ENCODE assay signal across 21 mouse cellular contexts in the genomic region with DNA sequence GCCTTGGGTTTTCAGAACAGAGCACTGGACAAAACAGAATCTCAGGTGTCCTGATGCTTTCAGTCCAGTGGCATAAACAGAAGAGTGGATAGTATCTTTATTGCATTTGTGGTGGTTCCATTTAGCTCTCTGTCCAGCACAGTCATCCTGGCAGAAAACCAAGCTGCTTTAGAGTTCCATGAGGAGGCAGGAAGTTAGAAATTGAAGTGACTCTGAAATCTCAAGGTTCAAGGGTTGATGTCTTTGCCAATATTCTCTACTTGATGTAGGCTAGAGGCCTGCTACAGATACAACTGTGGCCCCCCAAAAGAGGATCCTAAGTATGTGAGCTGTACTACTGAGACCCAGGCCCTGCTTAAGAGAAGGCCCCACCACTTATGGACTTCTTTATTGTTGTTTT. TPM values are rescaled to one million over a fixed set of nuclear protein-coding genes. Genes with fewer than 3 reads are reported as not detected.
A peak's percentile ranks its signal among the peaks of the same experiment; 100 is the strongest.
DNase-seq lines count a peak whose midpoint lies in the region; TF ChIP-seq lines count a peak whose summit lies in the region.
"Had no signal": no experiment of that assay in that cellular context is flagged by ENCODE, and none has a peak within 500 bp of the region (broad histone marks: within the 10 kb centered on the region; RNA-seq: fewer than 3 reads in every experiment).

No protein-coding gene starts in this region.

- H3K27ac ChIP-seq in heart, adult 2 months = peak overlapping the region; percentile 66
- peak overlapping the region; percentile 59; the same call in 1 of the 2 replicates for H3K27ac ChIP-seq in layer of hippocampus, adult 2 months
- H3K27ac ChIP-seq: embryonic facial prominence, embryonic 10.5 days; heart, embryonic 13.5 days; hindbrain, embryonic 14.5 days; limb, embryonic 12.5 days; liver, embryonic 12.5 days; midbrain, embryonic 15.5 days; neural tube, embryonic 15.5 days; stomach, embryonic 15.5 days had no signal

- no peak overlapping the region for H3K4me3 ChIP-seq in heart, adult 2 months
- H3K4me3 ChIP-seq in layer of hippocampus, adult 2 months = no peak overlapping the region
- H3K4me3 ChIP-seq: embryonic facial prominence, embryonic 10.5 days; heart, embryonic 13.5 days; limb, embryonic 12.5 days; liver, embryonic 12.5 days; midbrain, embryonic 15.5 days; neural tube, embryonic 15.5 days; stomach, embryonic 15.5 days had no signal

- TF ChIP-seq CTCF in heart, adult 2 months (IDR thresholded peaks at IDR 0.05) = no peak
- no peak for TF ChIP-seq CTCF in layer of hippocampus, adult 2 months (conservative IDR thresholded peaks at IDR 0.05)

- peaks cover 14% of the 10 kb centered on the region for H3K4me1 ChIP-seq in heart, adult 2 months (ENCODE audit: control insufficient read depth, insufficient read depth, low read length)
- H3K4me1 ChIP-seq: embryonic facial prominence, embryonic 10.5 days; heart, embryonic 13.5 days; limb, embryonic 12.5 days; liver, embryonic 12.5 days; midbrain, embryonic 15.5 days; neural tube, embryonic 15.5 days; stomach, embryonic 15.5 days had no signal

- no peak for TF ChIP-seq EP300 in heart, adult 2 months (IDR thresholded peaks at IDR 0.05; ENCODE audit: insufficient read depth, low read depth, low read length)

- no peaks in the 10 kb centered on the region for H3K79me2 ChIP-seq in heart, adult 2 months (replicated peaks; ENCODE audit: control insufficient read depth, insufficient read depth, low read length)

- DNase-seq in adrenal gland, postnatal 14 days = peak; percentile 43
- no peak for DNase-seq in adrenal gland, adult 8-10 months
- peak in 1 of 2 experiments; percentile 9 for DNase-seq in heart, adult 2 months
- DNase-seq in heart, postnatal 36 days = no peak
- DNase-seq in layer of hippocampus, adult 2 months (ENCODE audit: low spot score in 2 of 2) = no peak
- no peak for DNase-seq in layer of hippocampus, adult 8-10 months (ENCODE audit: low spot score in 2 of 2)
- DNase-seq in urinary bladder, postnatal 14 days (ENCODE audit: low spot score) = peak; percentile 3
- no peak for DNase-seq in urinary bladder, postnatal 4 days (ENCODE audit: low spot score in 2 of 2)
- DNase-seq: kidney, adult 9 months; lung, embryonic 14.5 days; spleen, adult 18-20 months had no signal

- H3K9ac ChIP-seq in heart, adult 2 months (ENCODE audit: low read depth, low read length) = no peak overlapping the region
- H3K9ac ChIP-seq: heart, embryonic 13.5 days; hindbrain, embryonic 14.5 days; limb, embryonic 12.5 days; liver, embryonic 12.5 days; lung, embryonic 14.5 days; midbrain, embryonic 15.5 days; neural tube, embryonic 15.5 days; stomach, embryonic 15.5 days had no signal

- no peak for TF ChIP-seq POLR2A in heart, adult 2 months (IDR thresholded peaks at IDR 0.05; ENCODE audit: insufficient read depth, low read depth, low read length)

- intact Hi-C loops in heart, adult 2 months (cut with DNase I) = loop anchor here (5.0 kb wide), 1 partner anchor 54 kb away; a partner anchor contains a TSS
- intact Hi-C loops in heart, postnatal 36 days (cut with DNase I) = loop anchor here (5.0 to 10.0 kb wide), 2 partner anchors 54 to 211 kb away; a partner anchor contains a TSS

- no peaks in the 10 kb centered on the region for H3K27me3 ChIP-seq in heart, adult 2 months (ENCODE audit: control insufficient read depth, insufficient read depth, low read length)
- H3K27me3 ChIP-seq: midbrain, embryonic 15.5 days; neural tube, embryonic 15.5 days; stomach, embryonic 15.5 days had no signal

- peaks cover 4% of the 10 kb centered on the region for H3K36me3 ChIP-seq in heart, adult 2 months (ENCODE audit: control insufficient read depth, insufficient read depth, low read length)
- H3K36me3 ChIP-seq: embryonic facial prominence, embryonic 10.5 days; G1E; heart, embryonic 13.5 days; limb, embryonic 12.5 days; liver, embryonic 12.5 days; midbrain, embryonic 15.5 days; neural tube, embryonic 15.5 days; stomach, embryonic 15.5 days had no signal

RNA-seq across cellular contexts. Expression of a gene that starts 55.8 kb away (rescaled TPM):
- total RNA-seq in adrenal gland, postnatal 14 days (2021) = 12.2 and 13.1 TPM in 2 replicates
- 10 to 100 TPM; 11.2 to 50.8 (median 27.6) TPM for total RNA-seq in adrenal gland, adult 8-10 months (2022)
- total RNA-seq in heart, adult 2 months (2021) = 1 to 10 TPM; 5.7 to 7.0 TPM
- polyA plus RNA-seq in heart, adult 2 months (2012; rRNA removed) = 4.3 and 4.5 TPM in 2 replicates
- 1 to 10 TPM; 6.3 to 7.2 TPM for total RNA-seq in heart, postnatal 36 days (2021)
- total RNA-seq in layer of hippocampus, adult 2 months (2021) = 10 to 100 TPM; 31.1 to 32.5 TPM
- 10 to 100 TPM; 28.2 to 33.0 (median 31.4) TPM for total RNA-seq in layer of hippocampus, adult 8-10 months (2022)
- total RNA-seq: G1E had no signal
- polyA plus RNA-seq: activated CD4-positive, CD25-positive, alpha-beta regulatory T cell, adult 4 months; G1E had no signal

Comparison
In these comparisons a context has a peak if more than half of its experiments do, and no peak if none do; other contexts are left out.
1. DNase-seq: peak in adrenal gland, postnatal 14 days (single experiment) and urinary bladder, postnatal 14 days (single experiment); none in adrenal gland, adult 8-10 months (single experiment), heart, postnatal 36 days (0 of 2), layer of hippocampus, adult 2 months (0 of 2), layer of hippocampus, adult 8-10 months (0 of 2) and urinary bladder, postnatal 4 days (0 of 2).